Mouse (Mus musculus): ENCODE measurements around the gene Hmcn1.

Gene Hmcn1

DNA sequence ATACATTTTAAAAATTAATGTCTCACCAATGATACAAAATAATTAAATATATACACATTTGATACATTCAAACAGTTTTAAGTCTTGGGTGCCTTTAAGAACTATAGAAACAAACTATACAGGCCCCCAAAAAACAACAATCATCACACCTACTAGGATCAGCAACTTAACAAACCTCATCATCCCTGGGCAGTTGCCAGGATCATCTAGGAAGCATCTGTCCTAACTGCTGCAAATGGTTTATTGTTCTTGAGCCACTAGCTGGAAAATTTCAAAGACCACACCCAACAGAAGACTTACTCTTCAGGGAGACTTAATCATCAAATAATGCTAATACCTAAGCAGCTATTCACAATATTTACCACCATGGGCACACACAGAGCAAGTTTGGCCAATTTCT is 216.5 kb downstream of the Hmcn1 start:
- Histone ChIP-seq H3K9me3 (ENCODE audit: low read length) (no peaks in the 10 kb centered on the region), H3K36me3 (ENCODE audit: insufficient read depth, low read length) (no peaks in the 10 kb centered on the region), H3K27me3 (ENCODE audit: insufficient read depth, low read length) (no peaks in the 10 kb centered on the region), H3K4me1 (replicated peaks; ENCODE audit: low read depth, low read length) (no peaks in the 10 kb centered on the region), H3K4me3 (replicated peaks; ENCODE audit: low read length) (no peak overlapping the region)
- no peak for TF ChIP-seq CTCF (conservative IDR thresholded peaks at IDR 0.05; ENCODE audit: low read length)
- TF ChIP-seq POU5F1 (IDR thresholded peaks at IDR 0.05; ENCODE audit: borderline replicate concordance, low read length) = no peak
- TF ChIP-seq NANOG (IDR thresholded peaks at IDR 0.05; ENCODE audit: borderline replicate concordance, low read length) = no peak

DNA sequence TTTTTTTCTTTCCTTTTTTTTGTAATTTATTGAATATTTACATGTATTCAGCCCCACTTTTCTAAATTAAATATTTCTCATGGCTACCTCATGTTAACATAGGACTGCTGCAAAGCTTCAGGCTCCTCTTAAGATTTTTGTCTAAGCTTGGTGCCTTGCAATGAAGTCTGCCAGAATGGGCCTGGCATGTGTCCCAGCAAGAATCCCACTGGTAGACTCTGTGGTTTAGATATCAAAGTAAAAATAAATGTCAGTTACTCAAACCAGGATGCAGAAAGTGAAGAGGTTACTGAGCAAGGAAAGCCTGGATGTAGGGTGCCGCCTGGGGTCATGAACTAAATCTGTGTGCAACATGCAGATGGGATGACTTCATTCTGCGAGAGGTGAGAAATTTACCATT is 217.5 kb downstream of the Hmcn1 start:
- H3K27me3 ChIP-seq (ENCODE audit: insufficient read depth, low read length) = no peaks in the 10 kb centered on the region
- H3K4me1 ChIP-seq (replicated peaks; ENCODE audit: low read depth, low read length) = no peaks in the 10 kb centered on the region
- H3K4me3 ChIP-seq (replicated peaks; ENCODE audit: low read length) = no peak overlapping the region
- H3K36me3 ChIP-seq (ENCODE audit: insufficient read depth, low read length) = no peaks in the 10 kb centered on the region
- no peaks in the 10 kb centered on the region for H3K9me3 ChIP-seq (ENCODE audit: low read length)
- TF ChIP-seq NANOG (IDR thresholded peaks at IDR 0.05; ENCODE audit: borderline replicate concordance, low read length) (no peak), POU5F1 (IDR thresholded peaks at IDR 0.05; ENCODE audit: borderline replicate concordance, low read length) (no peak), CTCF (conservative IDR thresholded peaks at IDR 0.05; ENCODE audit: low read length) (no peak)

DNA sequence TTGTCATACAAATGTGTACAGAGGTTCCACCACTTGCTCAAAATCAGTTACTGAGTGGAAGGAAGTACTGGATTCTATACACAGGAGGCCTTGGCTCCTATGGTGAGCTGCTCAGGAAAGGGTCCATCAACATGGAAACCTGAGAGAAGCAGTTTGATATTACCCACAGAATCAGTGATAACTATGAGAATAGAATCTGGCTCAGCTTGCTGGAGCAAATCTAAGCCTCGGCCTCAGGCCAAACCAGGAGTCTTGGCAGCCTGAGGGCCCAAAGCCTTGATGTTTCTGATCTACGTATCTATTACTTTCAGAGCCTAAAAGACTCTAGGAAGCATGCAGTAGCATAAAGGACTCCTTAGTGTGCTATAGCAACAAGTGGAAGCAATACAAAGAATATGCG is 220.3 kb downstream of the Hmcn1 start:
- Histone ChIP-seq H3K9me3 (ENCODE audit: low read length) (no peaks in the 10 kb centered on the region), H3K4me3 (replicated peaks; ENCODE audit: low read length) (no peak overlapping the region), H3K36me3 (ENCODE audit: insufficient read depth, low read length) (no peaks in the 10 kb centered on the region), H3K4me1 (replicated peaks; ENCODE audit: low read depth, low read length) (no peaks in the 10 kb centered on the region), H3K27me3 (ENCODE audit: insufficient read depth, low read length) (no peaks in the 10 kb centered on the region)
- TF ChIP-seq CTCF (conservative IDR thresholded peaks at IDR 0.05; ENCODE audit: low read length) = no peak
- TF ChIP-seq POU5F1 (IDR thresholded peaks at IDR 0.05; ENCODE audit: borderline replicate concordance, low read length) = no peak
- TF ChIP-seq NANOG (IDR thresholded peaks at IDR 0.05; ENCODE audit: borderline replicate concordance, low read length) = no peak

DNA sequence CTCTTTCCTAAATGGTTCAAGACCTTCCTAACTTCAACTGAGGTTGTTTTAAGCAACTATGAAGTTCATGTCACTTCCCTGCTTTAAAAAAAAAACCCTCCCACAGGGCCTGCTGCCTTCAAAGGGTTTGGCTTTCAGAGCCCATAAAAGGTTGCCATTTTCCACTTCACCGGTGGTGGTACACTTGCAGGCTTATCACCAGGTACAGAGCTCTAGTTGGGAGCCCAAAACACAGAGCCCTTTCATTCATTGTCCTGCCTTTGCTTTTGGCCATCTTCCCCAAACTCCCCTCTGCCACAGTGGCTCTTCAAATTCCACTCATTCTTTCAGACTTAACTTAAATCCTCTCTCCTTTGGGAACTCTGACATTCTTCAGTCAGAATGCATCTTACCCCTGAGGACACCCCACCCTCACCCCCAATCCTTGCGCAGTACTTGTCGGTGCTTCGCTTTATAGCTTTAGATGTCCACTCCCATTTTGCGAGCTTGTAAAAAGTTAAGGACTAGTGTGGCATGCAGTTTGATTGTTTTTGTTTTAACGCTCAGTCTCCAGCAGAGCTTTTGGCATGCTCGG is 222.2 kb downstream of the Hmcn1 start:
- Histone ChIP-seq H3K36me3 (ENCODE audit: insufficient read depth, low read length) (no peaks in the 10 kb centered on the region), H3K27me3 (ENCODE audit: insufficient read depth, low read length) (no peaks in the 10 kb centered on the region), H3K4me3 (replicated peaks; ENCODE audit: low read length) (no peak overlapping the region), H3K9me3 (ENCODE audit: low read length) (no peaks in the 10 kb centered on the region), H3K4me1 (replicated peaks; ENCODE audit: low read depth, low read length) (no peaks in the 10 kb centered on the region)
- TF ChIP-seq POU5F1 (IDR thresholded peaks at IDR 0.05; ENCODE audit: borderline replicate concordance, low read length) = no peak
- TF ChIP-seq CTCF (conservative IDR thresholded peaks at IDR 0.05; ENCODE audit: low read length) = no peak
- no peak for TF ChIP-seq NANOG (IDR thresholded peaks at IDR 0.05; ENCODE audit: borderline replicate concordance, low read length)

DNA sequence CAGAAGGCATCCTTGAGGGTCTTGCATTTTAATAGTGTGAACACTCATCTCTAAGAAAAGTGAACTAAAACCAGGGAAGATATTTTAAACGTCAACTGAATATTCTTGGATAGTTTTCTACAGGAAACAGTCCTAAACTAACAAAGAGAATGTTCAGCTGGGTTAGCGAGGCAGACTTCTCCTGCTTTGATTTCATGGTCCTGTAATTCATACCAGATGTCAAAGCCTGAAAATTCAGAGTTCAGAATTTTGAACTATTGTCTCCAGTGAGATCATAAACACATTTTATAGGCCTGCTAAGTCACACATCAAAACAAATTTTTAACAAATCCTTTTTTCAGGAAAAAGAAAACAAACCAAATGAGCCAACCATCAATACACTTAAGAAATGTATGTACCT is 223.4 kb downstream of the Hmcn1 start:
- H3K9me3 ChIP-seq (ENCODE audit: low read length) = no peaks in the 10 kb centered on the region
- H3K27me3 ChIP-seq (ENCODE audit: insufficient read depth, low read length) = no peaks in the 10 kb centered on the region
- H3K36me3 ChIP-seq (ENCODE audit: insufficient read depth, low read length) = no peaks in the 10 kb centered on the region
- TF ChIP-seq CTCF (conservative IDR thresholded peaks at IDR 0.05; ENCODE audit: low read length) (no peak), POU5F1 (IDR thresholded peaks at IDR 0.05; ENCODE audit: borderline replicate concordance, low read length) (no peak), NANOG (IDR thresholded peaks at IDR 0.05; ENCODE audit: borderline replicate concordance, low read length) (no peak)
- H3K4me3 ChIP-seq (replicated peaks; ENCODE audit: low read length) = no peak overlapping the region
- H3K4me1 ChIP-seq (replicated peaks; ENCODE audit: low read depth, low read length) = no peaks in the 10 kb centered on the region

DNA sequence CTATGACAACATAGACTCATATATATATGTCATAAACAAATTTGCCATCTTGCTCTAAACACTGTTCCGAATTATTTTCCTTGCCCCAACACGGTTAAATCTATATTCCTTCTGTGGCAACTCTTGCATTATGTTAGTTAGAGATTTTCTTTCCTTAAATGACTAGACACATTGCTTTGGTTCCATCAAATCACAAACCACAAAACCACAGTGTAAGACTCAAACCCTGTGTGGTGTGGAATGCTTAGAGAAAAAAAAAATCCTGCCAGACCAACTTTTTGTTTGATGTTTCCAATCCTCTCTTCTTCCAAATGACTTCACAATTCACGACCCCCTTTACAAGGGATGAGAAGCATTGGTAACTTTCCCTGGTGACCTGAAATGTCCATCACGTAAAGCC is 231.6 kb downstream of the Hmcn1 start:
- Histone ChIP-seq H3K36me3 (ENCODE audit: insufficient read depth, low read length) (no peaks in the 10 kb centered on the region), H3K27me3 (ENCODE audit: insufficient read depth, low read length) (no peaks in the 10 kb centered on the region), H3K4me1 (replicated peaks; ENCODE audit: low read depth, low read length) (no peaks in the 10 kb centered on the region), H3K4me3 (replicated peaks; ENCODE audit: low read length) (no peak overlapping the region), H3K9me3 (ENCODE audit: low read length) (no peaks in the 10 kb centered on the region)
- TF ChIP-seq NANOG (IDR thresholded peaks at IDR 0.05; ENCODE audit: borderline replicate concordance, low read length) (no peak), POU5F1 (IDR thresholded peaks at IDR 0.05; ENCODE audit: borderline replicate concordance, low read length) (no peak), CTCF (conservative IDR thresholded peaks at IDR 0.05; ENCODE audit: low read length) (no peak)

DNA sequence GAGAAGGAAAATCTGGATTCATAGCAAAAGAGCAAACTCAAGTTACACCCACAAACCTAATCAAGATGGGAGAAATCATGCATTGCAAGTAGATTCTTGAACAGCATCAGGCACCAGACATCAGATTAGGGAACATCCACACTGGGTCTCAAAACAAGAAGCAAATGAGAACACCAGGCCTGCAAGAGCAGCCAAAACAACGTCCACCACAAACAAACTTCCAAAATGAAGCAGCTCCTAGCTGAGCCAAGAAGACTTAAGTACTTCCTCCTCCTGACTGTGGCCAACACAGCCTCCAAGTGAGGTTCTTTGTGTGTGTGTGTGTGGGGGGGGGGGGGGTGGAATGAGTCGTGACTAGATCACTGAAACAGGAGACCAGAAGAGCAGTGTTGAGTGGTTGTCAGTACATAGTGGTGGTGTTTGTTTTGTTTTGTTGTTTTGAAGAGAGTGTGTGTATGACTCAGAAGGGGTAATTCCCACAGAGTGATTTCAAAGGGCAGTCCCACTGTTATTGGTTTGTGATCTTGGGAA is 232.4 kb downstream of the Hmcn1 start:
- Histone ChIP-seq H3K27me3 (ENCODE audit: insufficient read depth, low read length) (no peaks in the 10 kb centered on the region), H3K9me3 (ENCODE audit: low read length) (no peaks in the 10 kb centered on the region), H3K4me1 (replicated peaks; ENCODE audit: low read depth, low read length) (no peaks in the 10 kb centered on the region), H3K36me3 (ENCODE audit: insufficient read depth, low read length) (no peaks in the 10 kb centered on the region), H3K4me3 (replicated peaks; ENCODE audit: low read length) (no peak overlapping the region)
- TF ChIP-seq NANOG (IDR thresholded peaks at IDR 0.05; ENCODE audit: borderline replicate concordance, low read length) (no peak), POU5F1 (IDR thresholded peaks at IDR 0.05; ENCODE audit: borderline replicate concordance, low read length) (no peak), CTCF (conservative IDR thresholded peaks at IDR 0.05; ENCODE audit: low read length) (no peak)

DNA sequence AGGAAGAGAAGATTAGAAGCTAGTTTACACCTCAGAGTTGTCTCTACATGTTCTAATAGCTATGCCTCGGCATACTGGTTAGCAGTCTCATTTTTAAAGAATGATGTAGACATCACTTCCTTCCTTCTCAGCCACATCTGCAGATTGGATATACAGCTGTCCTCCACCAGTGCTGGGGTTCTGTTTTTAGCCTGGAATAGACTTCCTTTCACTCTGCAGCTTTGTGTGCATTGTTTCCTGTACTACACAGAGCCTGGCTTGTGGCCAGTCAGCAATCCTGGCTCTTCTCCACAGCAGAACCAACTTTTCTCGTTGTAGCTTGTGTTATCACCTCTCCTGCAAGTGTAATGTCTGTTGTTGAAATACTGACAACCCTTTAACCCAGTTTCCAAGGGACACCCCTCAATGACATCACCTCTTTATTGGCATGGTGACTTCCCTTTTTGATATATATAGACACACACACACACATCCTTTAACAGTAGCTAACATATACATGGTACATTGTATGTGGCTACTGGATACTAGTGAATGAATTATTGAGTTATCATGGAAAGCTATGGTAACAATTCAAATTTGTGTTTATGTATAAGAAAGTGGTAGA is 233.7 kb downstream of the Hmcn1 start:
- H3K4me3 ChIP-seq (replicated peaks; ENCODE audit: low read length) = no peak overlapping the region
- H3K36me3 ChIP-seq (ENCODE audit: insufficient read depth, low read length) = no peaks in the 10 kb centered on the region
- H3K9me3 ChIP-seq (ENCODE audit: low read length) = no peaks in the 10 kb centered on the region
- no peaks in the 10 kb centered on the region for H3K27me3 ChIP-seq (ENCODE audit: insufficient read depth, low read length)
- H3K4me1 ChIP-seq (replicated peaks; ENCODE audit: low read depth, low read length) = no peaks in the 10 kb centered on the region
- no peak for TF ChIP-seq POU5F1 (IDR thresholded peaks at IDR 0.05; ENCODE audit: borderline replicate concordance, low read length)
- no peak for TF ChIP-seq CTCF (conservative IDR thresholded peaks at IDR 0.05; ENCODE audit: low read length)
- no peak for TF ChIP-seq NANOG (IDR thresholded peaks at IDR 0.05; ENCODE audit: borderline replicate concordance, low read length)
